32 mouse cellular contexts compared by ENCODE assay signal in genomic region chr5:77191106-77191505, GRCm38 (mm10). TPM values are rescaled to one million over a fixed set of nuclear protein-coding genes. Genes with fewer than 3 reads are reported as not detected.
"Had no signal": no experiment of that assay in that cellular context is flagged by ENCODE, and none has a peak within 500 bp of the region (broad histone marks: within the 10 kb centered on the region; RNA-seq: fewer than 3 reads in every experiment).

No protein-coding gene starts in this region.

- H3K27me3 ChIP-seq: heart, embryonic 13.5 days; heart, embryonic 15.5 days; hindbrain, embryonic 12.5 days; intestine, embryonic 15.5 days; limb, embryonic 12.5 days; liver, embryonic 13.5 days had no signal

- H3K9ac ChIP-seq: heart, embryonic 13.5 days; heart, embryonic 15.5 days; hindbrain, embryonic 12.5 days; hindbrain, embryonic 14.5 days; intestine, embryonic 15.5 days; limb, embryonic 12.5 days; liver, embryonic 13.5 days had no signal

- ATAC-seq: hindbrain, embryonic 16.5 days; inflammation-experienced regulatory T-cells, adult 6 months; intestine, embryonic 15.5 days; intestine, postnatal 0 days had no signal

- H3K4me1 ChIP-seq: heart, embryonic 10.5 days; heart, embryonic 13.5 days; hindbrain, embryonic 10.5 days; hindbrain, embryonic 12.5 days; intestine, embryonic 15.5 days; limb, embryonic 10.5 days; limb, embryonic 12.5 days; liver, embryonic 13.5 days had no signal

- H3K27ac ChIP-seq: gastrocnemius, adult 2 months; heart, embryonic 10.5 days; heart, embryonic 13.5 days; heart, embryonic 15.5 days; hindbrain, embryonic 10.5 days; hindbrain, embryonic 12.5 days; hindbrain, embryonic 14.5 days; intestine, embryonic 15.5 days; layer of hippocampus, adult 2 months; left cerebral cortex, adult 2 months; limb, embryonic 10.5 days; limb, embryonic 12.5 days; liver, embryonic 13.5 days had no signal

- DNase-seq: gastrocnemius, adult 2 months; gastrocnemius, postnatal 10 days; gastrocnemius, postnatal 25 days; heart, postnatal 14 days; heart, postnatal 36 days; kidney, adult 2 months; kidney, adult 9 months; kidney, postnatal 10 days; kidney, postnatal 25 days; kidney, postnatal 4 days; liver; liver, embryonic 13.5 days had no signal

- H3K9me3 ChIP-seq: heart, embryonic 10.5 days; intestine, embryonic 15.5 days; limb, embryonic 10.5 days; liver, embryonic 13.5 days had no signal

- H3K36me3 ChIP-seq: heart, embryonic 10.5 days; heart, embryonic 13.5 days; heart, embryonic 15.5 days; hindbrain, embryonic 10.5 days; hindbrain, embryonic 12.5 days; intestine, embryonic 15.5 days; limb, embryonic 10.5 days; limb, embryonic 12.5 days; liver, embryonic 13.5 days had no signal

- H3K4me3 ChIP-seq: gastrocnemius, adult 2 months; heart, embryonic 10.5 days; heart, embryonic 13.5 days; heart, embryonic 15.5 days; hindbrain, embryonic 10.5 days; hindbrain, embryonic 12.5 days; intestine, embryonic 15.5 days; layer of hippocampus, adult 2 months; left cerebral cortex, adult 2 months; limb, embryonic 10.5 days; limb, embryonic 12.5 days; liver, embryonic 13.5 days had no signal

- H3K4me2 ChIP-seq: heart, embryonic 13.5 days; heart, embryonic 15.5 days; hindbrain, embryonic 12.5 days; hindbrain, embryonic 14.5 days; intestine, embryonic 15.5 days; limb, embryonic 12.5 days; liver, embryonic 11.5 days; liver, embryonic 13.5 days had no signal

RNA-seq across cellular contexts. Expression of gene Spink2, which starts 20.2 kb away (rescaled TPM):
- total RNA-seq: gastrocnemius, adult 2 months; gastrocnemius, postnatal 25 days; heart, adult 18-20 months; heart, adult 8-10 months; layer of hippocampus, adult 2 months; layer of hippocampus, postnatal 14 days; left cerebral cortex, adult 2 months; left cerebral cortex, postnatal 14 days; left cerebral cortex, postnatal 36 days had no signal
